Mouse (Mus musculus) limb, embryonic 15.5 days (tissue): ENCODE measurements around the gene Mrtfb. TPM values are rescaled to one million over a fixed set of nuclear protein-coding genes. Genes with fewer than 3 reads are reported as not detected.
"Not testable (repeated sequence)": the region's sequence is repeated elsewhere in the genome, so short reads cannot be mapped to it uniquely, and the experiment has no call there.

Experiments used
- ATAC-seq: fragments of 200-750 bp; cut with Nextera tagmentation; 2 replicates; pipeline ENCODE4 v1.8.0; 2017; ENCODE audit warnings: low read depth, moderate TSS enrichment; ENCODE audit not compliant: insufficient number of reproducible peaks, low FRiP score, low TSS enrichment
- H3K27ac ChIP-seq: fragments of 300-500 bp; sonication (generic); 2 replicates; pipeline ENCODE4 v1.5.1; 2015; ENCODE audit warnings: moderate library complexity, mild to moderate bottlenecking, inconsistent platforms
- H3K27me3 ChIP-seq: fragments of 300-500 bp; sonication (generic); 2 replicates; pipeline ENCODE4 v1.6.1; 2015; ENCODE audit warnings: inconsistent platforms
- H3K36me3 ChIP-seq: fragments of 300-500 bp; sonication (generic); 2 replicates; pipeline ENCODE4 v1.6.1; 2015; ENCODE audit warnings: inconsistent platforms
- H3K4me1 ChIP-seq: fragments of 300-500 bp; sonication (generic); 2 replicates; pipeline ENCODE4 v1.6.1; 2015; ENCODE audit warnings: inconsistent platforms
- H3K4me2 ChIP-seq: fragments of 300-500 bp; sonication (generic); 2 replicates; pipeline ENCODE4 v1.6.1; 2015; ENCODE audit warnings: mild to moderate bottlenecking, inconsistent platforms
- H3K4me3 ChIP-seq: fragments of 300-500 bp; sonication (generic); 2 replicates; pipeline ENCODE4 v1.5.1; 2015; ENCODE audit warnings: mild to moderate bottlenecking, inconsistent platforms
- H3K9ac ChIP-seq: fragments of 300-500 bp; sonication (generic); 2 replicates; pipeline ENCODE4 v1.6.1; 2015; ENCODE audit warnings: inconsistent platforms
- H3K9me3 ChIP-seq: fragments of 300-500 bp; sonication (generic); 2 replicates; pipeline ENCODE4 v1.6.1; 2016; ENCODE audit warnings: inconsistent platforms
- WGBS: fragments of 180-500 bp; shearing (Covaris S2); methylation state at CpG from one replicate; pipeline ENCODE4 v1.1.7; 2015; 5-methylcytosine and 5-hydroxymethylcytosine counted together
- polyA plus RNA-seq: library from polyadenylated mRNA; unstranded; fragments of >200 nt; fragmentation: Nextera tagmentation; extraction: Ambion mirVana; gene quantifications from 2 replicates; pipeline ENCODE4 v1.2.1, GENCODE M21; 2015

Mrtfb gene
- polyA plus RNA-seq, 1 experiment from 2014 or later, result 20.2 TPM

DNA sequence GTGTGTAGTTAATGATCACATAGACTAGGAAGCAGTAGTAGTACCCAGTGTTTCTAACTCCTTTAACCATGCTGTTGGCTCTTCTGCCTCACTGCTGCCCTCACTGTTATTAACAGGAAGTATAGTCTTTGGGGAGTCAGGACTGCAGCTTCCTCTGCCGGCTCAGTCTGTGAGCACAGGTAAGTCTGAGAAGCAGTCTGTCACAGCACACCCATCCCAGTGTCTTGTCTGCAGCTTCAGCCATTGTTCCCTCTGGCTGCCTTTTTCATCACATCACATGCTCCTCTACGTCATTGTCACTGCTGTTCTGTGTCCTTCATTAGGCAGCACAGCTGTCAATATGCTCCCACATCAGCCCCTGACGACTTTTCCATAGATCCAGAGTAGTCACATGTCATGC lies 75.6 kb downstream of the Mrtfb start:
- 61% methylated on average over 3 of the region's 3 CpGs for WGBS
- Histone ChIP-seq H3K9ac (no peak overlapping the region), H3K4me2 (no peak overlapping the region), H3K27me3 (no peaks in the 10 kb centered on the region), H3K4me1 (peaks cover 8% of the 10 kb centered on the region; the same call in 1 of the 2 replicates), H3K36me3 (peaks cover 12% of the 10 kb centered on the region), H3K27ac (no peak overlapping the region), H3K4me3 (no peak overlapping the region), H3K9me3 (no peaks in the 10 kb centered on the region)
- no peak for ATAC-seq

DNA sequence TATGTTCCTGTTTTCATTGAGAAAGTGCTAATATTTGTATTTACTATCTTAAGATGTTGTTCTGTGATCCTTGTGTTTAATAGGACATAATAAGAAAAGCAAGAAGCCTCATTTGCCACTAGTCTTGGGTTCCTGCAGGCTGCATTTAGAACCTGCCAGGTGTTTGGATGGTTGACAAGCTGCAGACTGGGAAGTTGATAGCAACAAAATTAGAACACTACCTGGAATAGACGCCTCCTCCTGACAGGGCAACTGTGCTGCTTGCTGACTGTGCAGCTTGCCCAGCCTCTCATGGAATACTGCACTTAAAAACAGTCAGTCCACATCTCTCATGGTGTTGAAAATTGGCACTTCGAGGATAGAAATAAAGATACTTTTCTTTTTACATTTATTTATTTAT lies 76.3 kb downstream of the Mrtfb start:
- 88% methylated on average over 2 of the region's 2 CpGs for WGBS
- Histone ChIP-seq H3K27me3 (no peaks in the 10 kb centered on the region), H3K27ac (no peak overlapping the region)

DNA sequence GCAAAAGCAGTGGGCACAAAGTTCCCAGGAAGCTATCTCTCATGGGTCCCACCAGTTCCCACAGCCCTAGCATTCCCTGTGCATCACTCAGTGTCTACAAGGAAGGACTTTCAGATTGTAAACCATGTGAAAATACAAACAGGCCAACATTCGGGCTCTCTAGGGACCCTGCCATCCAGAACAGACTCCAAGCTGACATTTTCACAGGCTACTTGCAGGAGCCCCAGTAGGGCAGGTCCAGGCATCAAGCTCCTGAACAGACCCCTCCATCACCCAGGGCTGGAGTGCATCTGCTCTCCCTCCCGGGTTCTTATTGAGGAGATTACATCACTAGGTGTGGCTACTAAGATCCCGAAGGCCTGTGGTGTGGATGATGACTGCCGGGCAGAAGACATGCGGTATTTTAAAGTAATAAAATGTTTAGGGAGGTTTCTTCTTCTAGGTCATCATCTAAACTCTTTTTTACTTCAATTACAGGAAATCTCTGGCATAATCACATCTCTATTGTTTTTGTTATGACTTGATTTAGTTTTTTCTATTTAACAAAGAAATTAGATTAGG lies 77.6 kb downstream of the Mrtfb start:
- peaks cover 11% of the 10 kb centered on the region; the same call in 1 of the 2 replicates for H3K4me1 ChIP-seq
- H3K27ac ChIP-seq, result no peak overlapping the region
- no peak for ATAC-seq
- H3K4me2 ChIP-seq, result no peak overlapping the region
- no peak overlapping the region for H3K9ac ChIP-seq
- H3K4me3 ChIP-seq, result no peak overlapping the region
- 62% methylated on average over 5 of the region's 5 CpGs for WGBS
- no peaks in the 10 kb centered on the region for H3K36me3 ChIP-seq
- H3K27me3 ChIP-seq, result no peaks in the 10 kb centered on the region
- H3K9me3 ChIP-seq, result no peaks in the 10 kb centered on the region

More for the DNA sequence above, 76.3 kb downstream of the Mrtfb start:
- no peak overlapping the region for H3K4me2 ChIP-seq
- H3K36me3 ChIP-seq, result peaks cover 6% of the 10 kb centered on the region
- no peak overlapping the region for H3K9ac ChIP-seq
- no peak for ATAC-seq
- peaks cover 8% of the 10 kb centered on the region; the same call in 1 of the 2 replicates for H3K4me1 ChIP-seq
- H3K9me3 ChIP-seq, result no peaks in the 10 kb centered on the region
- H3K4me3 ChIP-seq, result no peak overlapping the region

DNA sequence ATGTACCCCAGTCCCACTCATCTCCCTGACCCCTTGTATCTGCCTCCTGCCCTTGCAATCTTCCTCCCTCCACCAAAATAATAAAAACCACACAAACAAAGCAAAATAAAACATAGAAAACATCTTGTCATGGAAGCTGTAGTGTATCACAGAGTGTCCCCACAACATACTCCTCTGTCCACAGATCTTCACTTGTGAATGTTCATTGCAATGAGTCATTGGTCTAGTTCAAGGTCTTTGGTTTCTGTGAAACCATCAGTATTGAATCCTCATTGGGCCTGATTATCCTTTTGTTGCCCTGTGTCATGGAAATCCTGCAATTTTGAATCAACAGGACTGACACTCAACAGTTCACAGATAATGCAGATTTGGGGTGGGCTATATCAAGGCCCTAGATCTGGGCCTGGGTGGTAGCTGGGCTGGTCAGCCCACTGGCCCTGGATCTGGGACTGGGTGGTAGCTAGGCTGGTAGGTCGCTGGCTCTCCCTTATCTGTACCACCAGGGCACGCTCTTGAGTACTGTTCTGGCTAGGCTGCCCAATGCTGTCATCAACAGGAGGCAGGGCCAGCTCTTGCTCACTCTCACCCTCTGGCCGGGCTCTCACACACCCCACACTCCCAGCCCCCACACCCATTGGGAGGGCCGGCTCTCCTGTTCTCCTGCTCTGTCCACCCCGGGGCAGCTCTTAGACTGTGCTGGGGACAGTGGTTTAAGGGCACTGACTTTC lies 80.4 kb downstream of the Mrtfb start:
- no peak overlapping the region for H3K9ac ChIP-seq
- peaks cover 7% of the 10 kb centered on the region; the same call in 1 of the 2 replicates for H3K4me1 ChIP-seq
- H3K27me3 ChIP-seq, result no peaks in the 10 kb centered on the region
- no peak for ATAC-seq
- H3K27ac ChIP-seq, result no peak overlapping the region
- H3K36me3 ChIP-seq, result no peaks in the 10 kb centered on the region
- H3K4me2 ChIP-seq, result no peak overlapping the region
- 86% methylated on average over 5 of the region's 5 CpGs for WGBS
- no peak overlapping the region for H3K4me3 ChIP-seq
- no peaks in the 10 kb centered on the region for H3K9me3 ChIP-seq

DNA sequence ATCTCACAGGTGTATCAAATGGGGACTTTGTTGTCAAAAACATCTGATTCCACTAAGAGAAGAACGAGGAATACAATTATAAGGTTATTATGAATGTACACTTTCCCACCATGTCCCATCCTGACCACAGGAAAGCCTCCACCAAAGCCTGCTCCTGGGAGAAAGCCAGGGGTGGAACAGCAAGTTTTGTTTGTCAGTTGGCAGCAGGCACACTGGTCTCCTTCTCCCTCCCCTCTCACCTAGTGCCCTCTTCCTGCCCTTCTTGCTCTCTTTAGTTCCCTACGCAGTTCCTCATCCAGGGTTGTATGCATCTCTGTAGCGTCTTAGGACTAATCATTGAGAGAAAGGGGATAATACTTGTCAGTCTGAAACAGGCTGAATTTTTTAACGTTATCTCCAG lies 81.8 kb downstream of the Mrtfb start:
- no peak overlapping the region for H3K4me3 ChIP-seq
- no peak overlapping the region for H3K9ac ChIP-seq
- H3K9me3 ChIP-seq, result no peaks in the 10 kb centered on the region
- no peak overlapping the region for H3K4me2 ChIP-seq
- H3K36me3 ChIP-seq, result no peaks in the 10 kb centered on the region
- 68% methylated on average over 4 of the region's 4 CpGs for WGBS
- no peak for ATAC-seq
- peaks cover 7% of the 10 kb centered on the region; the same call in 1 of the 2 replicates for H3K4me1 ChIP-seq
- H3K27me3 ChIP-seq, result no peaks in the 10 kb centered on the region
- H3K27ac ChIP-seq, result no peak overlapping the region

DNA sequence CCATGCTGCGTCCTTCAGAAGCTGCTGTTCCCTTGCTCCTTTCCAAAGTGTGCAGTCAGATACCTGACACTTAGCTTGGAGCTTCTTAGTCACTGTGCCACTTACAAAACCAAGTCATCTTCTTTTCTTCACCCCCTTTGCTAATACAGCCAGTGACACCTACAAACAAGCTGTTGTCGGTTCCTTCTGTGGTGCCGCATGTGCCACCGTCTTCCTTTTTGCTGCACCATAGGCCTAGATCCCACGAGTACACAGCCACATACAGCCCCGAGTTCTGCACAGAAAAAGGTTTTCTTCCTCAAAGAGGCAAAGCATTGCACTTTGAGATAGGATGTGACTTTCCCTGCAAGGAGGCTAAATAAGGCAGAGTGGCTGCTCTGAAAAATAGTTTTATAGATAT lies 83.2 kb downstream of the Mrtfb start:
- Histone ChIP-seq H3K36me3 (0 out of 2 replicates have a peak, but pooled peaks cover 2% of the 10 kb centered on the region), H3K9ac (no peak overlapping the region), H3K27me3 (no peaks in the 10 kb centered on the region), H3K4me1 (peaks cover 3% of the 10 kb centered on the region; the same call in 1 of the 2 replicates), H3K9me3 (no peaks in the 10 kb centered on the region), H3K4me3 (no peak overlapping the region), H3K27ac (no peak overlapping the region), H3K4me2 (no peak overlapping the region)
- ATAC-seq, result no peak
- WGBS, result 82% methylated on average over 6 of the region's 6 CpGs

DNA sequence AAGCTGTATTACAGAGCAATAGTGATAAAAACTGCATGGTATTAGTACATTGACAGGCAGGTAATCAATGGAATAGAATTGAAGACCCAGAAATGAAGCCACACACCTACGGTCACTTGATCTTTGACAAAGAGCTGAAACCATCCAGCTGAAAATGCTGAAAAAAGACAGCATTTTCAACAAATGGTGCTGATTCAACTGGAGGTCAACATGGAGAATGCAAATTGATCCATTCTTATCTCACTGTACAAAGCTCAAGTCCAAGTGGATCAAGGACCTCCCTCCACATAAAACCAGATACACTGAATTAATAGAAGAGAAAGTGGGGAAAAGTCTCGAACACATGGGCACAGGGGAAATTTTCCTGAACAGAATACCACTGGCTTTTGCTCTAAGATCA lies 89.5 kb downstream of the Mrtfb start:
- not testable (repeated sequence) for H3K4me1 ChIP-seq, H3K9me3 ChIP-seq, H3K27ac ChIP-seq, H3K4me3 ChIP-seq, H3K27me3 ChIP-seq, H3K4me2 ChIP-seq, H3K36me3 ChIP-seq, ATAC-seq, H3K9ac ChIP-seq
- WGBS, result 93% methylated on average over 2 of the region's 2 CpGs

DNA sequence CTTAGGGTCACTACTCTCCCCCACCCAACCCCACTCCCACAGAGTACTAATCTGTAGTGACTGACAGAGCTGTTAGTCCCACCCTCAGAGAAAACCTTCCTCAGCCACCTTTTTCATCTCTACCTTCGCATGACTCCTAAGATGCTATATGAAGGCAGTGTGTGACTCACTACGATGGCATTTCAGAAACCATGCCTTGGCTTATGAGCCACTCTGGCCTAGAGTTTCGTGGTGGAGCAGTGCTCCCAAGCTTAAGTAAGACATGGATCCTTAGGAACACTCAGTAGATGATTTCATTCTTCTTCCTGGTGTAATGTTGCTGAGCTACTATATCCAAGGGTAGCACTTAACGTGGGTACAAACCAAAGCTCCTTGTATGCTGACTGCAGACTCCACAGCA lies 94.4 kb downstream of the Mrtfb start:
- 72% methylated on average over 4 of the region's 4 CpGs for WGBS
- no peak for ATAC-seq
- no peak overlapping the region for H3K9ac ChIP-seq
- peaks cover 4% of the 10 kb centered on the region; the same call in 1 of the 2 replicates for H3K4me1 ChIP-seq
- H3K4me2 ChIP-seq, result no peak overlapping the region
- no peak overlapping the region for H3K4me3 ChIP-seq
- no peaks in the 10 kb centered on the region for H3K36me3 ChIP-seq
- no peaks in the 10 kb centered on the region for H3K27me3 ChIP-seq
- no peaks in the 10 kb centered on the region for H3K9me3 ChIP-seq
- H3K27ac ChIP-seq, result no peak overlapping the region

DNA sequence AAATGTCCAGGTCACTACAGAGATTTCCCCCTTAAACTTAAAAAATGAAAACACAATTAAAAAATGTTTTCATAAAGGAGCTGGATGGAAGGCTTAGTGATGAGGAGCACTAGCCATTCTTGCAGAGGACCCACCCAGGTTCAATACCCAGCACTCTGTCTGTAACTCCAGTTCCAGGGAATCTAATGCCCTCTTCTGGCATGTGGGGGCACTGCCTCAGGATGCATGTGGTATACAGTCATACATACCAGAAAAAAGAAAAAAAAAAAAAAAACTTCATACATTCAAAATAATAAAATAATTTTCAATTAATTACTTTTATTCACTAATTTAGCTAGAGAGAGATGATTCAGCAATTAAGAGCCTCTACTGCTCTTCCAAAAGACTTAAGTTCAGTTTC lies 95.0 kb downstream of the Mrtfb start:
- no peak for ATAC-seq

DNA sequence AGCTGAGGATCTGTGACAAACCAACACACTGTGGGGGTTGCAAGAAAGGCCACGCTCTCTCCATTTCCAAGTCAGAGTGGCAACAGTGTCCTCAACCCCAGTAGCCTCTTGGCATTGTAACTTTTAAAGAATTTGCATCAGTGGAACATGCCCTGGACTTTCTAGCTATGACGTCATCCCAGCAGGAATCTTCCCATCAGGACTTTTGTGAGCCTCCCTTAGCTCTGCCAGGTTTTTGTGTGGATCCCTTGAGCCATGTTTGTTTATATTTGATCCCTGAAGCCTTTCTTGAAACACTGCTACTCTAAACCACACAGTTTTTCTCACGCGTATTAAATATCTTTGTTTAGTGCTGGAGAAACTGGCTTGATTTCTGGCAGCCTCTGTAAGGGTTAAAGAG lies 97.6 kb downstream of the Mrtfb start:
- Histone ChIP-seq H3K4me3 (no peak overlapping the region), H3K9ac (no peak overlapping the region), H3K36me3 (no peaks in the 10 kb centered on the region), H3K9me3 (no peaks in the 10 kb centered on the region), H3K27me3 (no peaks in the 10 kb centered on the region), H3K4me2 (no peak overlapping the region), H3K27ac (no peak overlapping the region), H3K4me1 (peaks cover 19% of the 10 kb centered on the region)
- WGBS, result 67% methylated on average over 4 of the region's 4 CpGs
- no peak for ATAC-seq

More for the DNA sequence above, 95.0 kb downstream of the Mrtfb start:
- Histone ChIP-seq H3K36me3 (no peaks in the 10 kb centered on the region), H3K27me3 (no peaks in the 10 kb centered on the region), H3K9ac (no peak overlapping the region), H3K9me3 (no peaks in the 10 kb centered on the region), H3K27ac (no peak overlapping the region), H3K4me1 (peaks cover 4% of the 10 kb centered on the region; the same call in 1 of the 2 replicates), H3K4me3 (no peak overlapping the region), H3K4me2 (no peak overlapping the region)

DNA sequence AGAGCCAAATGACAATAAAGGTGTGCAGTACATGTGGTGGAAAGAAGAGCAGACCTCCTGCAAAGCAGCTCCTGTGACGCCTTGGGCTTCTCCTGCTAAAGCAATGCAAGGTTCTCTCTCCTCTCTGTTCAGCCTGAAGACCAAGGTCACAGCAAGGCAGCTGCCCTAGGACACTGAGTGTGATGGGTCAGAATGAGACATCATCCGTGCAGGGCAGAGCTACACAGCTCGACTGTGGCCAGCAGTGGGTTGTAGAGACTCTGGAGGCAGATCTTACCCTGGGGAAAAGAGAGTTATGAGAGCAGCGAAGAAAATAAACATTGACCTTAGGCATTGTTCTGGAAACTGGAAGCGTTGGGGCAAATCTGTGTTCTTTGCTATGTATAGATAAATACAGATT lies 98.2 kb downstream of the Mrtfb start:
- Histone ChIP-seq H3K9ac (no peak overlapping the region), H3K27me3 (no peaks in the 10 kb centered on the region), H3K4me2 (no peak overlapping the region), H3K9me3 (no peaks in the 10 kb centered on the region), H3K4me1 (peaks cover 19% of the 10 kb centered on the region), H3K36me3 (no peaks in the 10 kb centered on the region), H3K27ac (no peak overlapping the region), H3K4me3 (no peak overlapping the region)
- 72% methylated on average over 5 of the region's 5 CpGs for WGBS
- no peak for ATAC-seq

DNA sequence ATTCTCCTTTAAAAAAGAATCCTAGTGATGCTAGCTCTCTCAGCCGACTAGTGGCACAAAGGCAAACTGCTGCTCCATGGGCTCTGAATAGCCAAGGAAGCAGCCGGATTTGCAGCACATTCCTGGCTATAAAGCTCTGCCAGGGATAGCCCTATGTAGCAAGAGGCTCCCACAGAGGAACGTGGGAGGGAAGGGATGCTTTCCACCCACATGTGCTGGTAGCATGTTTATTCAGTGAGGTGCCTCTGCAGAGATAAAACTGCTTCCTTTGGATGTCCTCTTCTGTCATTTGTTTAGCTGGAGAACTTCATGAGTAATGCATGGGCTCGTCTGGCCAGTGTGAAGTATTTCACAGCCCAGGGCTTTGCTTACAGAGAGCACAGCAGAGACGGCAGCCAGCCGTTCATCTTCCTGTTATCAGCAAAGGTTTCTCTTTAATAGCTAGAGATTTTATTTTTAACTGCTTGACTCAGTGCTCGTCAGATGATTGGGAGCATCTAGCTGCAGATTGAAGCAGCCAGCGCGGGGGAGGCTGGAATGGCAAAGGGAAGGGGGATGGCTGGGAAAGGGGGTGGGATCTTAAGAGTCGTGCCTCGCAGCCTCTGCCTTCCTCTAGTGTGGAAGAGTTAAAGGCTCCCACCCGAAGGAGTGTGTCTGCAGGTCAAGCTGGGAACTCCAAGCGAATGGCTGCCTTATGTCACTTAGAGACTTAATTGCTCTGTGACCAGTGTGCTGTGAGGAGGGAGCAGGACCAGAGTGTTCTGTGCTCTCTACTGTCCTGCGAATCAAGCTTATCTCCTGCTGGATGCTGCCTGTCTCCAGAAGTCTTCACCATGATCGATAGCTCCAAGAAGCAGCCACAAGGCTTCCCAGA lies 101.8 kb downstream of the Mrtfb start:
- Histone ChIP-seq H3K9ac (no peak overlapping the region), H3K27ac (peak overlapping the region; percentile 35), H3K9me3 (no peaks in the 10 kb centered on the region), H3K4me3 (peak overlapping the region; percentile 7), H3K27me3 (no peaks in the 10 kb centered on the region), H3K4me2 (peak overlapping the region; percentile 31), H3K36me3 (no peaks in the 10 kb centered on the region), H3K4me1 (peaks cover 19% of the 10 kb centered on the region)
- WGBS, result 14% methylated on average over 15 of the region's 15 CpGs
- ATAC-seq, result no peak
